Mouse (Mus musculus): ENCODE measurements around the gene Zhx3.

Zhx3 gene

GRCm38 (mm10) chr2:160729851-160730796 lies 142.7 kb downstream of the Zhx3 start:
- DNase-seq (ENCODE audit: low read depth, low spot score), result no peak

- DNase-seq (ENCODE audit: low read depth, low spot score), result no peak
Measured at GRCm38 (mm10) chr2:160729436-160729835, 143.4 kb downstream of the Zhx3 start.

GRCm38 (mm10) chr2:160728972-160729371 lies 143.8 kb downstream of the Zhx3 start:
- DNase-seq (ENCODE audit: low read depth, low spot score), result no peak

GRCm38 (mm10) chr2:160725877-160726864 lies 146.6 kb downstream of the Zhx3 start:
- DNase-seq (ENCODE audit: low read depth, low spot score), result no peak

- DNase-seq (ENCODE audit: low read depth, low spot score), result no peak
Measured at GRCm38 (mm10) chr2:160724536-160724935, 148.3 kb downstream of the Zhx3 start.

- no peak for DNase-seq (ENCODE audit: low read depth, low spot score)
Measured at GRCm38 (mm10) chr2:160723613-160724375, 149.0 kb downstream of the Zhx3 start.

GRCm38 (mm10) chr2:160722714-160723113 lies 150.1 kb downstream of the Zhx3 start:
- no peak for DNase-seq (ENCODE audit: low read depth, low spot score)

- no peak for DNase-seq (ENCODE audit: low read depth, low spot score)
Measured at GRCm38 (mm10) chr2:160718811-160719210, 154.0 kb downstream of the Zhx3 start.

GRCm38 (mm10) chr2:160717269-160717668 lies 155.5 kb downstream of the Zhx3 start:
- DNase-seq (ENCODE audit: low read depth, low spot score), result no peak

GRCm38 (mm10) chr2:160715463-160716030 lies 157.3 kb downstream of the Zhx3 start:
- DNase-seq (ENCODE audit: low read depth, low spot score), result no peak

GRCm38 (mm10) chr2:160707673-160708072 lies 165.1 kb downstream of the Zhx3 start:
- DNase-seq (ENCODE audit: low read depth, low spot score), result no peak

GRCm38 (mm10) chr2:160702824-160703223 lies 170.0 kb downstream of the Zhx3 start:
- no peak for DNase-seq (ENCODE audit: low read depth, low spot score)

GRCm38 (mm10) chr2:160701603-160702002 lies 171.2 kb downstream of the Zhx3 start:
- no peak for DNase-seq (ENCODE audit: low read depth, low spot score)

GRCm38 (mm10) chr2:160700271-160700670 lies 172.5 kb downstream of the Zhx3 start:
- DNase-seq (ENCODE audit: low read depth, low spot score), result no peak

All from retina, postnatal 7 days (tissue).